Mouse (Mus musculus) small intestine, adult 2 months (tissue): ENCODE measurements around the gene Emg1. TPM values are rescaled to one million over a fixed set of nuclear protein-coding genes. Genes with fewer than 3 reads are reported as not detected.

Source experiments
- H3K27ac ChIP-seq: fragments of 200-500 bp; 2 replicates; pipeline ENCODE4 v1.5.1; 2012; ENCODE audit warnings: low read depth, low read length, control low read depth, inconsistent platforms; ENCODE audit not compliant: insufficient read depth
- H3K27me3 ChIP-seq: fragments of 200-500 bp; 2 replicates; pipeline ENCODE4 v1.6.1; 2012; ENCODE audit warnings: mild to moderate bottlenecking, moderate library complexity, low read length, inconsistent platforms; ENCODE audit not compliant: control insufficient read depth, insufficient read depth
- H3K36me3 ChIP-seq: fragments of 200-500 bp; 2 replicates; pipeline ENCODE4 v1.6.1; 2012; ENCODE audit warnings: mild to moderate bottlenecking, low read length, control low read depth, inconsistent platforms; ENCODE audit not compliant: control insufficient read depth, insufficient read depth
- H3K4me1 ChIP-seq: fragments of 200-500 bp; 2 replicates; pipeline ENCODE4 v1.6.1; 2012; ENCODE audit warnings: low read length, inconsistent platforms, mixed read lengths; ENCODE audit not compliant: control insufficient read depth, insufficient read depth, insufficient read length
- H3K4me3 ChIP-seq: fragments of 200-500 bp; 2 replicates; pipeline ENCODE4 v1.5.1; 2012; ENCODE audit warnings: low read depth, mild to moderate bottlenecking, control low read depth, inconsistent platforms, low read length, moderate library complexity
- CTCF ChIP-seq: fragments of 200-500 bp; IDR thresholded peaks from 2 replicates; pipeline ENCODE4 v1.5.1; 2012; ENCODE audit warnings: low read depth, mild to moderate bottlenecking, control low read depth, inconsistent platforms, low read length, moderate library complexity, mixed read lengths; ENCODE audit not compliant: insufficient replicate concordance, insufficient read length; ENCODE audit errors: extremely low read depth
- POLR2A ChIP-seq: fragments of 200-500 bp; IDR thresholded peaks from 2 replicates; pipeline ENCODE4 v1.6.1; 2012; ENCODE audit warnings: low read depth, mild to moderate bottlenecking, control low read depth, inconsistent platforms, low read length, moderate library complexity
- WGBS: fragments of 180-500 bp; shearing (Covaris S2); methylation state at CpG from one replicate; pipeline ENCODE4 v1.1.7; 2018; 5-methylcytosine and 5-hydroxymethylcytosine counted together
- polyA plus RNA-seq: library from polyadenylated mRNA; depleted of rRNA; stranded (reverse); fragments of >200 nt; gene quantifications from 2 replicates; pipeline ENCODE4 v1.2.3, GENCODE M21; 2012

The Emg1 gene
- polyA plus RNA-seq, 1 experiment = 34.9 TPM

DNA sequence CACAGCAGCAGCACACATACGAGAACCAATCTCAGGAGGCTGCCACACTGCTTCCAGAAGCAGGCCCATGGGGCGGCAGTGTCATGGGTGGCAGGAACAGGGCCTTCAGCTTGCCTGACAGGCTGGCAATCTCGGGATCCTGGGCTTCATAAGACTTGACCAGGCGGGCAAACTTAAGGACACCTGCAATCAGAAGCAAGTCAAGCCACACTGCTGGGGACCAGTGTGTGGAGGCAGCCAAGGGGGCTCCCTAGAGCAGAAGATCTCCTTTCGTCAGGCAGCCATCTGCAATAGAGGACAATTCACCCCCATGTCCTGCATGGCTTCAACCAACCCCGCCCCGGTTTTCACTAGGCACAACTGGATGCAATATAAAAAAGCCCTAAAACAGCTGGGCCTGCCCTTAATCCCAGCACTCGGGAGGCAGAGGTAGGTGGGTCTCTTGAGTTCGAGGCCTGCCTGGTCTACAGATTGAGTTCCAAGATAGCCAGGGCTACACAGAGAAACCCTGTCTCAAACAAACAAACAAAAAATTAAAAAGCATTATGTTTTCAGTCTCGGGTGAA is 27.3 kb upstream of the Emg1 start:
- 56% methylated on average over 10 of the region's 10 CpGs for WGBS
- peaks cover 9% of the 10 kb centered on the region for H3K4me1 ChIP-seq

DNA sequence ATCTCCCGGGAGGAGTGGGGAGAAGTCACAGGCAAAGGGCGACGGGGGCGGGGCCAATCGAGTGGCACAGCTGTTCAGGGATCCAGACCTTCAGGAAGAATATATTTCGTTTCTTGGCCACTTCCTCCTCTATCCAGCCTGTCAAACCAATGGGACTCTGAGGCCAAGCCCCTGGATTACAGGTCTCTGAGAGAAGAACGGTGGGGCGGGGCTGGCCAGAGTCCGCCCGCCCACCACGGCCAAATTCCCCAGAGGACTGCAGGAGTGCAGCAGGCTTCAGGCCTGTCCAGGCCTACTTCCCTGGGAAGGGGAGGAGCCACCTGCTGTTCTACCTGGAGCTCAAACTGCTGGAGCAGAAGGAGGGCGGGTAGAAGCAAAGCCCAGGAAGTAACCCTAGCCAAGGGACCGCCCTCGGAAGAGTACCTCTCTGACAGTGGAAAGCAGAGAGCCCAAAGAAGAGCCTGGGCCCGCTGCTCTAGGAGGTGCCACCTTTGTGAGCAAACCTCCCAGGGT is 26.6 kb upstream of the Emg1 start, which contains the start of gene Ptpn6:
TSS of gene Ptpn6 (minus strand) at position 204 of the 513 bp plus-strand sequence.
- WGBS = 7% methylated on average over 15 of the region's 15 CpGs
- TF ChIP-seq POLR2A = no peak; the same call in 1 of the 2 replicates
- 0 out of 2 replicates have a peak, but pooled peaks have one; percentile 7 for TF ChIP-seq CTCF
- Histone ChIP-seq H3K27me3 (no peaks in the 10 kb centered on the region), H3K4me1 (peaks cover 9% of the 10 kb centered on the region), H3K27ac (peak within 1 kb of the TSS; percentile 84), H3K36me3 (peaks cover 7% of the 10 kb centered on the region), H3K4me3 (peak within 1 kb of the TSS; percentile 48)

More for the DNA sequence above, 27.3 kb upstream of the Emg1 start:
- peaks cover 7% of the 10 kb centered on the region for H3K36me3 ChIP-seq
- TF ChIP-seq CTCF (no peak), POLR2A (no peak)
- H3K27ac ChIP-seq = peak overlapping the region; percentile 84
- H3K27me3 ChIP-seq = no peaks in the 10 kb centered on the region
- no peak overlapping the region for H3K4me3 ChIP-seq

DNA sequence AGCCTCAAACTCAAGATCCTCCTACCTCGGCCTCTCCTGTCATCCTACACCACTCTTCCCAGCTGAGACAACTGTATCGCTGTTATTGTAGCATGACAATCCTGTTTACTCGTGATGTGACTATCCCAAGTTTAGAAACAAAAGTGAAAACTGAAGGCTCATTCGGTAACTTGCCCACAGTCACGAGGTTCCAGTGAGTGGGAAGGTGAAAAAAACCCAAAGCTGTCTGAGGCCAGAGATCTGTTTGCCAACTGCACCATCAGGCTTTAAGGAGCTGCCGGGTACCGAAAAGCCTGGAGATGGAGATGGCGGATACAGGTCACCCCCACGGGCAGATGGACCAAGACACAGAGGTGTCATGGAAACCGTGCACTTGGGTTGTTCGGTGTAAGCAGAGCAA is 25.1 kb upstream of the Emg1 start:
- H3K27ac ChIP-seq = no peak overlapping the region
- H3K4me1 ChIP-seq = peaks cover 17% of the 10 kb centered on the region
- WGBS = 88% methylated on average over 11 of the region's 11 CpGs
- no peak for TF ChIP-seq CTCF
- no peak for TF ChIP-seq POLR2A
- no peaks in the 10 kb centered on the region for H3K36me3 ChIP-seq
- H3K4me3 ChIP-seq = no peak overlapping the region
- no peaks in the 10 kb centered on the region for H3K27me3 ChIP-seq

DNA sequence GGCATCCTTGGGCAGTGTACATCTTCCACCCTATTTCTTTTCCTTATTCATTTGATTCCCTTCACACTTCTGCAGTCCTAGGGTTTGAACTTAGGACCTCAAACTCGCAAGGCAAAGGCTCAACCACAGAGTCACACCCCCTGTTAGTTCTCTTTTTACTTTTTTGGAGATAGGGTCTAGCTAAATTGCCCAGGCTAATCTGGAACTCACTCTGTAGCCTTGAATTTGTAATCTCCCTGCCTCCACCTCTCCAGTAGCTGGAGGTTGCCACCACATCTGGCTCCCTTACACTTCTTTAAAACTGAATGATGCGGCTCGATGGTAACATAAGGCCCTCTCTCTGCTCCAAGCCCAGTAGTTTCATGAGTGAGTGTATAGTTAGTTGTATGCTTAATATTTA is 22.4 kb upstream of the Emg1 start:
- peaks cover 11% of the 10 kb centered on the region for H3K4me1 ChIP-seq
- 91% methylated on average over 3 of the region's 3 CpGs for WGBS
- no peak overlapping the region for H3K27ac ChIP-seq

DNA sequence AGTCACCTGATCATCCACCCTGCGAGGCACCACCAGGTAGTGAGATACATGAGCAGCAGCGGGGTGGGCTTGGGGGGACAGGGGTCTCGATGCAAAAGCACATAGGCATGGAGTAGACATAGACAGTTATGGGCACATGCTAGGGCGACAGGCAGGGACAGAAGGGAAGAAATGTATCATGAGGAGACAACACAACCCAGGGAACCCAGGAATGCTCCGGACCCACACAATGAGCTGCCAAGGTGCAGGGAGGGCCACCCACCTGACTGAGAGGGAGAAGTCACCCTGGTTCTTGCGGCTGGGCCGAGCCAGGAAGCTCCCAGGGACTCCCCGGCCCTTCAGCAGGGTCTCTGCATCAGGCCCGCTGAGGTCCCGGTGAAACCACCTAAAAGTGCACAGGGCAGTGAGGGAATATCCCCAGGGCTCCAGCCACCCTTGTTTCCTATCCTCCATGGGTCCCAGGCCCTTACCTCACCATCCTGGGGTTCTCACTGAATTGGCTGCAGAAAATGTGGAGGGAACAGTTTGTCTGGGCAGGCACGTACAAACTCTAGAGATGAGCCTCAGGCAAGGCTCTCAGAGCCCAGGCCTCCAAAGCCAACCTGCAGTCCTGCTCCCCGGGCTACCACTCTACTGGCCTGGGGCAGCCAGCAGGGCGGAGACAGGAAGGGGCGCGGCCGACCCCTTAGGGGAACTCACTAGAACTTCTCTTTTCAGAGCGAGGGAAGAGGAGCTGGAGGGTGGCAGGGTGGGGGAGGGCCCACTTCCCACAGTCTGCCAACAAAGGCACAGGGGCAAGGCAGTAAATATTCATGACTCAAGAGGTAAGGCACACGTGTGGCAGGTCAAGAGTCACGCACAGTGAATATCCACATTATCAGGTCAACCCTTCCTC is 20.7 kb upstream of the Emg1 start:
- TF ChIP-seq CTCF (no peak), POLR2A (peak; percentile 45; the same call in 1 of the 2 replicates)
- Histone ChIP-seq H3K36me3 (peaks cover 5% of the 10 kb centered on the region; the same call in 1 of the 2 replicates), H3K27me3 (no peaks in the 10 kb centered on the region), H3K4me1 (peaks cover 13% of the 10 kb centered on the region), H3K4me3 (peak overlapping the region; percentile 60), H3K27ac (peak overlapping the region; percentile 84)
- WGBS = 56% methylated on average over 19 of the region's 19 CpGs

More for the DNA sequence above, 22.4 kb upstream of the Emg1 start:
- TF ChIP-seq POLR2A (no peak), CTCF (no peak)
- no peak overlapping the region for H3K4me3 ChIP-seq
- no peaks in the 10 kb centered on the region for H3K27me3 ChIP-seq
- peaks cover 2% of the 10 kb centered on the region; the same call in 1 of the 2 replicates for H3K36me3 ChIP-seq

DNA sequence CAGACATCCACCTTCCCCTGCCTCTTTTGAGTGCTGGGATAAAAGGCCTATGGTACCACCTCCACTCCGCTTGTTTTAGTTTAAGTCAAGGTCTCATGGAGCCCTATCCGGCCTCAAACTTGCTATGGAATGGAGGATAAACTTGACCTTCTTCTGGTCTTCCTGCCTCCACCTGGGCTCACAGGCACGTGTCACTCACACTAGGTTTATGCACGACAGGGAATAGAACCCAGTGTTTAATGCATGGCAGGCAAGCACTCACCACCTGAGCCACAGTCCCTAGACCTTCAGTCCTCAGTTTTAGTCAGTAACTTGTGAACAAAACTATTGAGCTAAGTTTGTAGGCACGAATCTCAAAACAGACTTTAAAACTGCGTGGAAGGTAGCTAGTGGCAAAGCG is 19.1 kb upstream of the Emg1 start:
- 84% methylated on average over 7 of the region's 7 CpGs for WGBS
- H3K27me3 ChIP-seq = no peaks in the 10 kb centered on the region
- peaks cover 9% of the 10 kb centered on the region; the same call in 1 of the 2 replicates for H3K36me3 ChIP-seq
- no peak overlapping the region for H3K4me3 ChIP-seq
- H3K4me1 ChIP-seq = peaks cover 15% of the 10 kb centered on the region
- H3K27ac ChIP-seq = peak overlapping the region; percentile 20; the same call in 1 of the 2 replicates
- TF ChIP-seq CTCF = no peak
- TF ChIP-seq POLR2A = no peak
